Mouse (Mus musculus): ENCODE measurements around the gene Rrp9. TPM values are rescaled to one million over a fixed set of nuclear protein-coding genes. Genes with fewer than 3 reads are reported as not detected.

Rrp9 gene
- total and polyA plus RNA-seq, 3 experiments: 315 to 395 TPM; not detected in 1

- H3K4me3 ChIP-seq (ENCODE audit: control insufficient read depth in 1 of 2, insufficient read depth in 1 of 2, low read depth in 2 of 2, low read length in 2 of 2): no peak overlapping the region
- no peak for DNase-seq (ENCODE audit: low read depth, low spot score)
- H3K27me3 ChIP-seq (ENCODE audit: control insufficient read depth in 1 of 2, insufficient read depth in 2 of 2, low read length in 2 of 2): no peaks in the 10 kb centered on the region
- no peaks in the 10 kb centered on the region for H3K9me3 ChIP-seq (replicated peaks; ENCODE audit: insufficient read depth, low read length)
- TF ChIP-seq POLR2AphosphoS2 (IDR thresholded peaks at IDR 0.05; ENCODE audit: low read length): no peak
- TF ChIP-seq NELFE (IDR thresholded peaks at IDR 0.05; ENCODE audit: low read depth, low read length): no peak
- TF ChIP-seq POLR2A (IDR thresholded peaks at IDR 0.05; ENCODE audit: control insufficient read depth in 1 of 2, insufficient read depth in 1 of 2, low read depth in 1 of 2, low read length in 2 of 2, poor library complexity in 1 of 2): no peak
- no peak for TF ChIP-seq GATA1 (IDR thresholded peaks at IDR 0.05; ENCODE audit: low read depth, low read length)
- no peak for TF ChIP-seq ZNF384 (IDR thresholded peaks at IDR 0.05; ENCODE audit: low read depth, low read length)
- TF ChIP-seq UBTF (IDR thresholded peaks at IDR 0.05; ENCODE audit: borderline replicate concordance, insufficient read depth, low read depth, low read length): no peak
- TF ChIP-seq MXI1 (IDR thresholded peaks at IDR 0.05; ENCODE audit: low read depth, low read length): no peak
- no peak for TF ChIP-seq HCFC1 (IDR thresholded peaks at IDR 0.05; ENCODE audit: low read depth, low read length)
- H3K79me2 ChIP-seq (ENCODE audit: control insufficient read depth, insufficient read depth, low read length, poor library complexity): peaks cover 3% of the 10 kb centered on the region; the same call in 1 of the 2 replicates
- peaks cover 0 to 4% of the 10 kb centered on the region in 2 experiments; a peak in 2 of 4 replicates for H3K36me3 ChIP-seq (ENCODE audit: control insufficient read depth in 1 of 2, insufficient read depth in 2 of 2, low read length in 2 of 2)
- no peak overlapping the region for H3K27ac ChIP-seq (ENCODE audit: control insufficient read depth, low read depth, low read length)
- H3K9ac ChIP-seq (ENCODE audit: control insufficient read depth, low read depth, low read length, poor library complexity, severe bottlenecking): no peak overlapping the region
- peaks cover 0 to 11% of the 10 kb centered on the region in 2 experiments; a peak in 2 of 4 replicates for H3K4me1 ChIP-seq (ENCODE audit: control insufficient read depth in 1 of 2, insufficient read depth in 2 of 2, low read length in 2 of 2)
These were observed 25.8 kb upstream of the Rrp9 start for GRCm38 (mm10) chr9:106449947-106450346.

GRCm38 (mm10) chr9:106450661-106451060, 25.1 kb upstream of the Rrp9 start:
- peaks cover 3% of the 10 kb centered on the region; the same call in 1 of the 2 replicates for H3K79me2 ChIP-seq (ENCODE audit: control insufficient read depth, insufficient read depth, low read length, poor library complexity)
- H3K27me3 ChIP-seq (ENCODE audit: control insufficient read depth in 1 of 2, insufficient read depth in 2 of 2, low read length in 2 of 2): no peaks in the 10 kb centered on the region
- TF ChIP-seq RAD21 (IDR thresholded peaks at IDR 0.05; ENCODE audit: low read depth, low read length) (no peak), ZNF384 (IDR thresholded peaks at IDR 0.05; ENCODE audit: low read depth, low read length) (no peak), TAL1 (IDR thresholded peaks at IDR 0.05; ENCODE audit: low read length) (no peak), ZMIZ1 (IDR thresholded peaks at IDR 0.05; ENCODE audit: low read depth, low read length) (no peak), POLR2A (IDR thresholded peaks at IDR 0.05; ENCODE audit: control insufficient read depth in 1 of 2, insufficient read depth in 1 of 2, low read depth in 1 of 2, low read length in 2 of 2, poor library complexity in 1 of 2) (no peak), MAX (IDR thresholded peaks at IDR 0.05; ENCODE audit: low read length) (no peak), USF1 (IDR thresholded peaks at IDR 0.05; ENCODE audit: low read depth, low read length) (no peak)
- no peak overlapping the region for H3K9ac ChIP-seq (ENCODE audit: control insufficient read depth, low read depth, low read length, poor library complexity, severe bottlenecking)
- peaks cover 0 to 11% of the 10 kb centered on the region in 2 experiments; a peak in 2 of 4 replicates for H3K4me1 ChIP-seq (ENCODE audit: control insufficient read depth in 1 of 2, insufficient read depth in 2 of 2, low read length in 2 of 2)
- no peak for DNase-seq (ENCODE audit: low read depth, low spot score)
- H3K36me3 ChIP-seq (ENCODE audit: control insufficient read depth in 1 of 2, insufficient read depth in 2 of 2, low read length in 2 of 2): peaks cover 0 to 4% of the 10 kb centered on the region in 2 experiments; a peak in 2 of 4 replicates
- no peak overlapping the region for H3K4me3 ChIP-seq (ENCODE audit: control insufficient read depth in 1 of 2, insufficient read depth in 1 of 2, low read depth in 2 of 2, low read length in 2 of 2)
- no peak overlapping the region for H3K27ac ChIP-seq (ENCODE audit: control insufficient read depth, low read depth, low read length)
- no peaks in the 10 kb centered on the region for H3K9me3 ChIP-seq (replicated peaks; ENCODE audit: insufficient read depth, low read length)

GRCm38 (mm10) chr9:106451298-106451697, 24.5 kb upstream of the Rrp9 start:
- Histone ChIP-seq H3K4me3 (ENCODE audit: control insufficient read depth in 1 of 2, insufficient read depth in 1 of 2, low read depth in 2 of 2, low read length in 2 of 2) (no peak overlapping the region), H3K79me2 (ENCODE audit: control insufficient read depth, insufficient read depth, low read length, poor library complexity) (peaks cover 3% of the 10 kb centered on the region; the same call in 1 of the 2 replicates), H3K9me3 (replicated peaks; ENCODE audit: insufficient read depth, low read length) (no peaks in the 10 kb centered on the region), H3K36me3 (ENCODE audit: control insufficient read depth in 1 of 2, insufficient read depth in 2 of 2, low read length in 2 of 2) (peaks cover 0 to 4% of the 10 kb centered on the region in 2 experiments; a peak in 2 of 4 replicates), H3K27ac (ENCODE audit: control insufficient read depth, low read depth, low read length) (no peak overlapping the region), H3K4me1 (ENCODE audit: control insufficient read depth in 1 of 2, insufficient read depth in 2 of 2, low read length in 2 of 2) (peaks cover 0 to 9% of the 10 kb centered on the region in 2 experiments; a peak in 2 of 4 replicates), H3K27me3 (ENCODE audit: control insufficient read depth in 1 of 2, insufficient read depth in 2 of 2, low read length in 2 of 2) (no peaks in the 10 kb centered on the region), H3K9ac (ENCODE audit: control insufficient read depth, low read depth, low read length, poor library complexity, severe bottlenecking) (no peak overlapping the region)
- DNase-seq (ENCODE audit: low read depth, low spot score): no peak
- TF ChIP-seq USF1 (IDR thresholded peaks at IDR 0.05; ENCODE audit: low read depth, low read length) (no peak), TBP (IDR thresholded peaks at IDR 0.05; ENCODE audit: low read depth, low read length) (no peak), ZKSCAN1 (IDR thresholded peaks at IDR 0.05; ENCODE audit: low read depth, low read length) (no peak), SMC3 (IDR thresholded peaks at IDR 0.05; ENCODE audit: low read depth, low read length) (no peak)
